Mouse (Mus musculus) cortical plate, adult 2 months (tissue): ENCODE data around the gene Rassf3.

Experiments
- CTCF ChIP-seq: fragments of 200-500 bp; IDR thresholded peaks from 2 replicates; pipeline ENCODE4 v1.5.1; 2011; ENCODE audit warnings: mild to moderate bottlenecking, control low read depth, low read length; ENCODE audit not compliant: insufficient read depth; ENCODE audit errors: extremely low read depth
- POLR2A ChIP-seq: fragments of 200-500 bp; IDR thresholded peaks from 2 replicates; pipeline ENCODE4 v1.6.1; 2011; ENCODE audit warnings: mild to moderate bottlenecking, low read length, control low read depth; ENCODE audit not compliant: insufficient read depth; ENCODE audit errors: extremely low read depth

DNA sequence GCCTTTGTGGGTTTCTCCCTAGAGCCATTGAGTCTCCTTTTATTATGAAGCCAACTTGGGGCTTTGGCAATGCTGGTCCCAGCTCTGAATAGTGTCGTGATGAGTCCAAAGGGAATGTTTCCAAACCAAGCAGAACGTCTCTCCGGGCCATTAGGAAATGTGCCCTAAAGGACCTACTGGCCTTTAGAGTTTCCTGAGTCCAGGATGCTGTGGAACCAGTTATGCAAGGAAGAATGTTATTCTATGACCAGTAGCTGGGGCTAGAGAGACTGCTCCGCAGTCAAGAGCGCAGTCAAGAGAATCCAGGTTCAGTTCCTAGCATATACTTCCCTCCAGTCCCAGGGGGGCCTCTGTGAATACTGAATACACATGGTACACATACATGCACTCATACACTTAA is 23.9 kb upstream of the Rassf3 start:
- TF ChIP-seq POLR2A = no peak
- TF ChIP-seq CTCF = no peak
